ENCODE assay signal across 8 mouse cellular contexts in the genomic region with DNA sequence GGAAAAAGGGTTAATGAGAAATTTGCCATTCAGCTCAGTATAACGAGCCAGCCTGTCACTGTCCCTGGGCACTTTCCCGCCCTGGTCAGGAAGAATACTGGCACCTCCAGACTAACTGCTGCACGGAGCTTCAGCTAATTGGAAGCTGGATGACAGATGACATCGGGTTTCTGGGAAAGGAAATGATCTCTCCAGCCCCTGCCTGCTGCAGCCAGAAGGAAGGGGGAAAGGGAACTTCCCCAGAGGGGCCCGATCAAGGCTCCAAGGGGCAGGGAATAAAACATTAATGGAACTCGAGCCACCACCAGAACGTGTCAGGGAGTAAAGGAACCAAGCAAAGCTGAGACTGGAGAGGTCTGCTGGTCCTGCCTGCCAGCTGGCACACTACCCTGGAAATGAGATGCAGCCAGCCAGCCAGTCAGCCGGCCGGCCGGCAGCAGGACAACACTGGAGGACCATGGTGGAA.
DNase-seq lines count a peak whose midpoint lies in the region; ATAC-seq and TF ChIP-seq lines count a peak whose summit lies in the region.

No protein-coding gene starts in this region.

- no peaks in the 10 kb centered on the region for H3K9me3 ChIP-seq in embryonic facial prominence, embryonic 15.5 days (replicated peaks)
- H3K9me3 ChIP-seq in heart, embryonic 13.5 days = peaks cover 3% of the 10 kb centered on the region; the same call in 1 of the 2 replicates
- no peaks in the 10 kb centered on the region for H3K9me3 ChIP-seq in lung, embryonic 16.5 days (ENCODE audit: control insufficient read depth, low read length)
- H3K9me3 ChIP-seq in stomach, postnatal 0 days (ENCODE audit: control insufficient read depth, low read length) = no peaks in the 10 kb centered on the region

- WGBS in embryonic facial prominence, embryonic 15.5 days = 17% methylated on average over 10 of the region's 10 CpGs
- WGBS in heart, embryonic 13.5 days = 28% methylated on average over 10 of the region's 10 CpGs
- 20% methylated on average over 10 of the region's 10 CpGs for WGBS in lung, embryonic 16.5 days
- WGBS in stomach, postnatal 0 days = 22% methylated on average over 10 of the region's 10 CpGs

- ATAC-seq in embryonic facial prominence, embryonic 15.5 days (ENCODE audit: insufficient number of reproducible peaks, low FRiP score, low TSS enrichment, low read depth) = no peak; the same call in 1 of the 2 replicates
- ATAC-seq in heart, embryonic 13.5 days (ENCODE audit: extremely low read depth, insufficient number of reproducible peaks, low FRiP score, low TSS enrichment) = no peak
- peak; percentile 88 for ATAC-seq in lung, embryonic 16.5 days (ENCODE audit: low read depth)
- ATAC-seq in stomach, postnatal 0 days (ENCODE audit: low FRiP score, low TSS enrichment) = peak; percentile 29; the same call in 1 of the 2 replicates

- no peaks in the 10 kb centered on the region for H3K36me3 ChIP-seq in embryonic facial prominence, embryonic 15.5 days
- H3K36me3 ChIP-seq in heart, embryonic 13.5 days = no peaks in the 10 kb centered on the region
- no peaks in the 10 kb centered on the region for H3K36me3 ChIP-seq in lung, embryonic 16.5 days (ENCODE audit: control insufficient read depth, insufficient read depth, low read length)
- no peaks in the 10 kb centered on the region for H3K36me3 ChIP-seq in stomach, postnatal 0 days (ENCODE audit: control insufficient read depth, insufficient read depth, low read length)

- H3K9ac ChIP-seq in embryonic facial prominence, embryonic 15.5 days = no peak overlapping the region
- no peak overlapping the region; the same call in 1 of the 2 replicates for H3K9ac ChIP-seq in heart, embryonic 13.5 days
- no peak overlapping the region for H3K9ac ChIP-seq in lung, embryonic 16.5 days (ENCODE audit: low read length)
- H3K9ac ChIP-seq in stomach, postnatal 0 days (ENCODE audit: low read length) = no peak overlapping the region

- peak overlapping the region; percentile 24 for H3K4me2 ChIP-seq in embryonic facial prominence, embryonic 15.5 days (replicated peaks)
- H3K4me2 ChIP-seq in heart, embryonic 13.5 days = peak overlapping the region; percentile 27
- peak overlapping the region; percentile 8; the same call in 1 of the 2 replicates for H3K4me2 ChIP-seq in lung, embryonic 16.5 days (ENCODE audit: low read depth, low read length)
- peak overlapping the region; percentile 28; the same call in 1 of the 2 replicates for H3K4me2 ChIP-seq in stomach, postnatal 0 days (replicated peaks; ENCODE audit: low read depth)

- H3K27me3 ChIP-seq in embryonic facial prominence, embryonic 15.5 days = no peaks in the 10 kb centered on the region
- H3K27me3 ChIP-seq in heart, embryonic 13.5 days (replicated peaks) = no peaks in the 10 kb centered on the region
- H3K27me3 ChIP-seq in lung, embryonic 16.5 days (ENCODE audit: control insufficient read depth, insufficient read depth, low read depth, low read length) = no peaks in the 10 kb centered on the region
- no peaks in the 10 kb centered on the region for H3K27me3 ChIP-seq in stomach, postnatal 0 days (ENCODE audit: control insufficient read depth, insufficient read depth, low read length)

- peak; percentile 81 to 84 for DNase-seq in right cerebral cortex, postnatal 10 days (ENCODE audit: low spot score in 2 of 2)
- DNase-seq in right cerebral cortex, postnatal 36 days (ENCODE audit: low spot score in 2 of 2) = no peak
- peak; percentile 41 for DNase-seq in kidney, adult 9 months
- peak; percentile 26 for DNase-seq in stomach, postnatal 0 days (ENCODE audit: low spot score)
- DNase-seq in thymus, postnatal 36 days = no peak

- H3K27ac ChIP-seq in embryonic facial prominence, embryonic 15.5 days (replicated peaks) = peak overlapping the region; percentile 68
- peak overlapping the region; percentile 50 for H3K27ac ChIP-seq in heart, embryonic 13.5 days (replicated peaks)
- H3K27ac ChIP-seq in lung, embryonic 16.5 days (ENCODE audit: low read length) = peak overlapping the region; percentile 78
- H3K27ac ChIP-seq in stomach, postnatal 0 days (replicated peaks) = no peak overlapping the region

- H3K4me3 ChIP-seq in embryonic facial prominence, embryonic 15.5 days (replicated peaks) = 0 out of 2 replicates have a peak overlapping the region, but pooled peaks have one; percentile 7
- H3K4me3 ChIP-seq in heart, embryonic 13.5 days = no peak overlapping the region
- no peak overlapping the region for H3K4me3 ChIP-seq in lung, embryonic 16.5 days (ENCODE audit: low read length)
- no peak overlapping the region for H3K4me3 ChIP-seq in stomach, postnatal 0 days (ENCODE audit: low read depth, low read length)

- peaks cover 27% of the 10 kb centered on the region for H3K4me1 ChIP-seq in embryonic facial prominence, embryonic 15.5 days
- H3K4me1 ChIP-seq in heart, embryonic 13.5 days = peaks cover 35% of the 10 kb centered on the region
- H3K4me1 ChIP-seq in lung, embryonic 16.5 days (replicated peaks; ENCODE audit: control insufficient read depth, insufficient read depth, low read length) = peaks cover 18% of the 10 kb centered on the region
- H3K4me1 ChIP-seq in stomach, postnatal 0 days (replicated peaks; ENCODE audit: control insufficient read depth, insufficient read depth) = no peaks in the 10 kb centered on the region

- no peak for TF ChIP-seq CTCF in stomach, postnatal 0 days (IDR thresholded peaks at IDR 0.05; ENCODE audit: low read depth)

- TF ChIP-seq EP300 in stomach, postnatal 0 days (optimal IDR thresholded peaks at IDR 0.05) = no peak

Comparison
In these comparisons a context has a peak if more than half of its experiments do, and no peak if none do; other contexts are left out.
1. DNase-seq: peak in right cerebral cortex, postnatal 10 days (2 of 2), kidney, adult 9 months (single experiment) and stomach, postnatal 0 days (single experiment); none in right cerebral cortex, postnatal 36 days (0 of 2) and thymus, postnatal 36 days (0 of 2).
2. ATAC-seq: peak in lung, embryonic 16.5 days (single experiment) and stomach, postnatal 0 days (single experiment); none in embryonic facial prominence, embryonic 15.5 days (single experiment) and heart, embryonic 13.5 days (single experiment).
3. Peak in every context shown above with its lines, with median percentiles within 50 percentile points of each other: H3K4me2 ChIP-seq.